Mouse (Mus musculus) natural killer cell, adult 2 months (primary cell): ENCODE results near the gene Rab3d.

Experiments used
- DNase-seq, 2 experiments: peaks; one replicate each; pipeline ENCODE4 v3.0.0; 2022; ENCODE audit warnings: low spot score in 2 of 2

Rab3d gene

GRCm38 (mm10) chr9:21918035-21918592 is at the start of gene Rab3d:
TSS of gene Rab3d (minus strand) at chr9:21918192.
- peak; percentile 87 to 92 for DNase-seq

GRCm38 (mm10) chr9:21963417-21963816 is 45.4 kb upstream of the Rab3d start, which contains the start of gene Epor:
TSS of gene Epor (minus strand) at chr9:21963506.
- no peak for DNase-seq

GRCm38 (mm10) chr9:21962416-21963059 is 44.5 kb upstream of the Rab3d start:
- peak; percentile 32 to 44 for DNase-seq

- no peak for DNase-seq
Measured at GRCm38 (mm10) chr9:21962010-21962409, 44.0 kb upstream of the Rab3d start.

- DNase-seq, result no peak
Measured at GRCm38 (mm10) chr9:21961366-21961980, 43.5 kb upstream of the Rab3d start.

- no peak for DNase-seq
Measured at GRCm38 (mm10) chr9:21960558-21961208, 42.7 kb upstream of the Rab3d start.

- no peak for DNase-seq
Measured at GRCm38 (mm10) chr9:21960135-21960534, 42.1 kb upstream of the Rab3d start.

GRCm38 (mm10) chr9:21959244-21959643 is 41.3 kb upstream of the Rab3d start:
- no peak for DNase-seq

- DNase-seq, result no peak
Measured at GRCm38 (mm10) chr9:21958372-21958771, 40.4 kb upstream of the Rab3d start.

- DNase-seq, result peak; percentile 98 to 99
Measured at GRCm38 (mm10) chr9:21955570-21956281, 37.7 kb upstream of the Rab3d start, which contains the start of gene Swsap1. TSS of gene Swsap1 (plus strand) at chr9:21955755.

GRCm38 (mm10) chr9:21955225-21955569 is 37.2 kb upstream of the Rab3d start:
- DNase-seq, result no peak

GRCm38 (mm10) chr9:21954635-21955034 is 36.6 kb upstream of the Rab3d start:
- DNase-seq, result no peak

- no peak for DNase-seq
Measured at GRCm38 (mm10) chr9:21953600-21953999, 35.6 kb upstream of the Rab3d start.

GRCm38 (mm10) chr9:21951977-21952376 is 34.0 kb upstream of the Rab3d start:
- peak; percentile 24 to 28 for DNase-seq

GRCm38 (mm10) chr9:21950322-21950721 is 32.3 kb upstream of the Rab3d start:
- DNase-seq, result peak; percentile 53 to 69

GRCm38 (mm10) chr9:21948790-21949189 is 30.8 kb upstream of the Rab3d start:
- no peak for DNase-seq

GRCm38 (mm10) chr9:21948146-21948545 is 30.2 kb upstream of the Rab3d start:
- no peak for DNase-seq

- DNase-seq, result no peak
Measured at GRCm38 (mm10) chr9:21947540-21948130, 29.6 kb upstream of the Rab3d start.

GRCm38 (mm10) chr9:21944267-21944666 is 26.3 kb upstream of the Rab3d start:
- no peak for DNase-seq

GRCm38 (mm10) chr9:21943638-21944037 is 25.6 kb upstream of the Rab3d start:
- DNase-seq, result no peak

- DNase-seq, result no peak
Measured at GRCm38 (mm10) chr9:21943046-21943445, 25.1 kb upstream of the Rab3d start.
